Mouse (Mus musculus): ENCODE results near the gene Nuak1.
"Not testable (repeated sequence)": the region's sequence is repeated elsewhere in the genome, so short reads cannot be mapped to it uniquely, and the experiment has no call there.

The Nuak1 gene

GRCm38 (mm10) chr10:84440541-84441433 lies at the start of gene Nuak1:
TSS of gene Nuak1 (minus strand) at chr10:84440597.
- DNase-seq (ENCODE audit: low read depth, low spot score): peak; percentile 16

GRCm38 (mm10) chr10:84490115-84490514 lies 49.7 kb upstream of the Nuak1 start:
- no peak for DNase-seq (ENCODE audit: low read depth, low spot score)

- DNase-seq (ENCODE audit: low read depth, low spot score): peak; percentile 66
These were observed 47.9 kb upstream of the Nuak1 start for GRCm38 (mm10) chr10:84488315-84488714.

- peak; percentile 10 for DNase-seq (ENCODE audit: low read depth, low spot score)
These were observed 44.3 kb upstream of the Nuak1 start for GRCm38 (mm10) chr10:84484661-84485060.

- DNase-seq (ENCODE audit: low read depth, low spot score): no peak
These were observed 43.2 kb upstream of the Nuak1 start for GRCm38 (mm10) chr10:84483553-84483952.

GRCm38 (mm10) chr10:84483069-84483468 lies 42.7 kb upstream of the Nuak1 start:
- peak; percentile 17 for DNase-seq (ENCODE audit: low read depth, low spot score)

GRCm38 (mm10) chr10:84482418-84482817 lies 42.0 kb upstream of the Nuak1 start:
- DNase-seq (ENCODE audit: low read depth, low spot score): not testable (repeated sequence)

- no peak for DNase-seq (ENCODE audit: low read depth, low spot score)
These were observed 40.9 kb upstream of the Nuak1 start for GRCm38 (mm10) chr10:84481327-84481671.

GRCm38 (mm10) chr10:84480667-84481326 lies 40.4 kb upstream of the Nuak1 start:
- peak; percentile 9 for DNase-seq (ENCODE audit: low read depth, low spot score)

- peak; percentile 60 for DNase-seq (ENCODE audit: low read depth, low spot score)
These were observed 39.7 kb upstream of the Nuak1 start for GRCm38 (mm10) chr10:84480146-84480545.

- no peak for DNase-seq (ENCODE audit: low read depth, low spot score)
These were observed 37.2 kb upstream of the Nuak1 start for GRCm38 (mm10) chr10:84477613-84478076.

- no peak for DNase-seq (ENCODE audit: low read depth, low spot score)
These were observed 36.7 kb upstream of the Nuak1 start for GRCm38 (mm10) chr10:84477045-84477612.

- DNase-seq (ENCODE audit: low read depth, low spot score): no peak
These were observed 27.3 kb upstream of the Nuak1 start for GRCm38 (mm10) chr10:84467555-84468164.

GRCm38 (mm10) chr10:84465511-84465910 lies 25.1 kb upstream of the Nuak1 start:
- DNase-seq (ENCODE audit: low read depth, low spot score): no peak

GRCm38 (mm10) chr10:84460420-84461101 lies 20.2 kb upstream of the Nuak1 start:
- DNase-seq (ENCODE audit: low read depth, low spot score): no peak

GRCm38 (mm10) chr10:84458094-84458493 lies 17.7 kb upstream of the Nuak1 start:
- no peak for DNase-seq (ENCODE audit: low read depth, low spot score)

- DNase-seq (ENCODE audit: low read depth, low spot score): no peak
These were observed 17.1 kb upstream of the Nuak1 start for GRCm38 (mm10) chr10:84457539-84457938.

- DNase-seq (ENCODE audit: low read depth, low spot score): no peak
These were observed 16.4 kb upstream of the Nuak1 start for GRCm38 (mm10) chr10:84456632-84457320.

GRCm38 (mm10) chr10:84451883-84452282 lies 11.5 kb upstream of the Nuak1 start:
- DNase-seq (ENCODE audit: low read depth, low spot score): no peak

- peak; percentile 64 for DNase-seq (ENCODE audit: low read depth, low spot score)
These were observed 10.3 kb upstream of the Nuak1 start for GRCm38 (mm10) chr10:84450654-84451053.

- DNase-seq (ENCODE audit: low read depth, low spot score): no peak
These were observed 9.3 kb upstream of the Nuak1 start for GRCm38 (mm10) chr10:84449733-84450132.

Measured in A20 (cell line).